Mouse (Mus musculus) right cerebral cortex, postnatal 14 days (tissue): ENCODE measurements around the gene Hist1h1b.

ENCODE experiments used
- DNase-seq: peaks from one replicate; pipeline ENCODE4 v3.0.0; 2022

Gene Hist1h1b

GRCm38 (mm10) chr13:21781639-21782038 is 1.2 kb upstream of the Hist1h1b start:
- no peak for DNase-seq

GRCm38 (mm10) chr13:21781021-21781555 is 663 bp upstream of the Hist1h1b start:
- DNase-seq: no peak

- peak; percentile 61 for DNase-seq
Measured at GRCm38 (mm10) chr13:21778814-21779766, 1.3 kb downstream of the Hist1h1b start.

- no peak for DNase-seq
Measured at GRCm38 (mm10) chr13:21755707-21756106, 24.7 kb downstream of the Hist1h1b start.

GRCm38 (mm10) chr13:21754294-21755001 is 26.0 kb downstream of the Hist1h1b start:
- peak; percentile 29 for DNase-seq

GRCm38 (mm10) chr13:21753524-21754285 is 26.7 kb downstream of the Hist1h1b start, which contains the start of the genes Hist1h2ak and Hist1h2bn:
TSS of gene Hist1h2ak (minus strand) at chr13:21753827.
TSS of gene Hist1h2bn (plus strand) at chr13:21754123.
- peak; percentile 19 for DNase-seq

GRCm38 (mm10) chr13:21753051-21753523 is 27.3 kb downstream of the Hist1h1b start:
- DNase-seq: no peak

- DNase-seq: no peak
Measured at GRCm38 (mm10) chr13:21752356-21752755, 28.1 kb downstream of the Hist1h1b start.

- no peak for DNase-seq
Measured at GRCm38 (mm10) chr13:21751827-21752226, 28.6 kb downstream of the Hist1h1b start.

GRCm38 (mm10) chr13:21751417-21751816 is 29.0 kb downstream of the Hist1h1b start:
- DNase-seq: no peak

- DNase-seq: peak; percentile 91
Measured at GRCm38 (mm10) chr13:21750159-21751017, 30.0 kb downstream of the Hist1h1b start, which contains the start of gene Hist1h4k. TSS of gene Hist1h4k (minus strand) at chr13:21750505.

- DNase-seq: no peak
Measured at GRCm38 (mm10) chr13:21749387-21750158, 30.9 kb downstream of the Hist1h1b start.

- no peak for DNase-seq
Measured at GRCm38 (mm10) chr13:21745006-21745405, 35.4 kb downstream of the Hist1h1b start.

- DNase-seq: peak; percentile 76
Measured at GRCm38 (mm10) chr13:21734906-21735767, 45.3 kb downstream of the Hist1h1b start, which contains the start of gene Hist1h4j. TSS of gene Hist1h4j (plus strand) at chr13:21735064.

GRCm38 (mm10) chr13:21734010-21734905 is 46.2 kb downstream of the Hist1h1b start:
- peak; percentile 55 for DNase-seq

GRCm38 (mm10) chr13:21733466-21733865 is 47.0 kb downstream of the Hist1h1b start:
- no peak for DNase-seq
